Mouse (Mus musculus) cortical plate, adult 2 months (tissue): ENCODE results near the gene Pcsk7. TPM values are rescaled to one million over a fixed set of nuclear protein-coding genes. Genes with fewer than 3 reads are reported as not detected.

Experiments used
- H3K27ac ChIP-seq: fragments of 200-500 bp; 2 replicates; pipeline ENCODE4 v1.5.1; 2012; ENCODE audit warnings: low read length, control low read depth, inconsistent platforms; ENCODE audit not compliant: insufficient read depth
- H3K4me1 ChIP-seq: fragments of 200-500 bp; 2 replicates; pipeline ENCODE4 v1.6.1; 2011; ENCODE audit warnings: low read length; ENCODE audit not compliant: control insufficient read depth, insufficient read depth
- H3K4me3 ChIP-seq: fragments of 200-500 bp; 2 replicates; pipeline ENCODE4 v1.5.1; 2011; ENCODE audit warnings: mild to moderate bottlenecking, low read length, control low read depth; ENCODE audit not compliant: insufficient read depth
- CTCF ChIP-seq: fragments of 200-500 bp; IDR thresholded peaks from 2 replicates; pipeline ENCODE4 v1.5.1; 2011; ENCODE audit warnings: mild to moderate bottlenecking, control low read depth, low read length; ENCODE audit not compliant: insufficient read depth; ENCODE audit errors: extremely low read depth
- POLR2A ChIP-seq: fragments of 200-500 bp; IDR thresholded peaks from 2 replicates; pipeline ENCODE4 v1.6.1; 2011; ENCODE audit warnings: mild to moderate bottlenecking, low read length, control low read depth; ENCODE audit not compliant: insufficient read depth; ENCODE audit errors: extremely low read depth
- polyA plus RNA-seq: library from polyadenylated mRNA; depleted of rRNA; stranded (reverse); fragments of >200 nt; gene quantifications from 2 replicates; pipeline ENCODE4 v1.2.3, GENCODE M21; 2012; rRNA removed

Gene Pcsk7
- polyA plus RNA-seq = 28.2 and 30.5 TPM in 2 replicates

DNA sequence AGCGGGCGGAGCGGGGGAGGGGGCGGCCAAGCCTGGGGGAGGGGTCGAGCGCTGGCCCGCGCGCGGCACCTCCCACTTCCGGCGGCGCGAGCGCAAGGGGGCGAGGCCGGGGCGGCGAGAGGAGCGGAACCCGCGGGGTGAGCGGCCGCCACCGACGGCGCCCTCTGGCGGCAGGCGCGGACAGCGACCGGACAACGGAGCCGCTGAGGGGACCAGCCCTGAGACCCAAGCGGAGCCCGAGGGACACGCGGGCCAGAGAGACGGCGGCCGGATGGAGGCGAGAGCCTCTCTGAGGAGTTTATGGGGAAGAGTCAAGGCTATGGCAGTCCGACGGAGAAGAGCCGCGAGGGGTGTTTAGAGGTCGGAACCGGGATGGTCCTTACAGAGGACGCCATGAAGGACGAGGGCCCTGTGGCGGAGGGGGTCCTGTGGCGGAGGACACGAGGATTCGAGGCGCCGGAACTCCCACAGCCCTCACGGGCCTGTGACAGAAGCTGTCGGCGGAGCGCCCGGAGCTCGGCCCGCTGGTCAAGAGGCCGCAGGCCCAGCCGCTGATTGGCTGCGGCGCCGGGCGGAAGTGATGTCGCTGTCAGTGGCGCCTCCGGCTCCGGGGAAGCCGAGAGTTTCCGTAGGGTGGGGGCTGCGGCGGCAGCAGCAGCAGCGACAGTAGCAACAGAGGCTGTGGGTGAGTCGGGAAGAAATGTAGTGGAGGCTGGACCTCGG, at the start of gene Pcsk7, which contains the start of gene Rnf214:
Gene Pcsk7 (plus strand): TSS at position 143 of the 723 bp plus-strand sequence.
Gene Rnf214 (minus strand): TSS at position 557 of the 723 bp plus-strand sequence.
- Histone ChIP-seq H3K4me1 (peaks cover 4% of the 10 kb centered on the region), H3K27ac (peak within 1 kb of the TSS; percentile 100), H3K4me3 (peak within 1 kb of the TSS; percentile 82)
- TF ChIP-seq CTCF = peak; percentile 47
- TF ChIP-seq POLR2A = peak; percentile 75

DNA sequence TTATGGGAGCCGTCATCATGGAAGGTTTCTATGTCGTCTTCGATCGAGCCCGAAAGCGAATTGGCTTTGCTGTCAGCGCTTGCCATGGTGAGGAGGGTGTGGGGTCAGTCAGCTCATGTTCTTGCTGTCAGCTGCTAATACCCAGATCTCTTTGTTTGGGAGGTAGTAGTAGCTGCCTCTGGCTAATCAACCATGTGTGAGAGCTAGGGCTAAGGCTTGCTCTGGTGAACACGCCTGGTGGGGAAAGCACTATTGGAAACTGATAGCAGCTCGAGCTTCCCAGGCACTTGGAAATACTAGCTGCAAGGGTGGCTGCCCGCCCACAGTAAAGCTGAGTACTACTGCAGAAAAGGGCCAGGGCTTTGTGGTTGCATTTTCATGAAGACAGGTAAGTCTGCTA, 46.9 kb upstream of the Pcsk7 start:
- Histone ChIP-seq H3K4me1 (no peaks in the 10 kb centered on the region), H3K4me3 (no peak overlapping the region), H3K27ac (no peak overlapping the region)
- no peak for TF ChIP-seq CTCF
- TF ChIP-seq POLR2A = no peak

DNA sequence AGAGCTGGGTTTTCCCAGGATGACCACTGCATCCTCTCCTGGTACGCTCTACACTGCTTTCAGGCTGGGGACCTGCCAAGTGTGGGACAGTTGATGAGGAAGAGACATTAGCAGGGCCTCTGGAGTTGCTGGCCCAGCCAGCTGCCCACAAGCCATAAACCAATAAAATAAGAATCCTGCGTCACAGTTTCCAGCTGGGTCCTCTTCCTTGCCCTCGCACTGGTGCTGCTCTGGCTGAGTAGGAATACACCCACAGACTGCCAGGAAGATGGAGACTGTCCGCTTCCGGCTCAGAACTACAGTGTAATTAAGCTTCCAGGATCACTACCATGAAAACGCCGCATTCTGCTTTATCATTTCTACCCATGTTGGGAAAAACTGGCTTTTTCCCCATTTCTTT, 44.5 kb upstream of the Pcsk7 start:
- H3K4me3 ChIP-seq = no peak overlapping the region
- H3K4me1 ChIP-seq = no peaks in the 10 kb centered on the region
- 0 out of 2 replicates have a peak overlapping the region, but pooled peaks have one; percentile 7 for H3K27ac ChIP-seq
- TF ChIP-seq POLR2A (no peak), CTCF (no peak)

DNA sequence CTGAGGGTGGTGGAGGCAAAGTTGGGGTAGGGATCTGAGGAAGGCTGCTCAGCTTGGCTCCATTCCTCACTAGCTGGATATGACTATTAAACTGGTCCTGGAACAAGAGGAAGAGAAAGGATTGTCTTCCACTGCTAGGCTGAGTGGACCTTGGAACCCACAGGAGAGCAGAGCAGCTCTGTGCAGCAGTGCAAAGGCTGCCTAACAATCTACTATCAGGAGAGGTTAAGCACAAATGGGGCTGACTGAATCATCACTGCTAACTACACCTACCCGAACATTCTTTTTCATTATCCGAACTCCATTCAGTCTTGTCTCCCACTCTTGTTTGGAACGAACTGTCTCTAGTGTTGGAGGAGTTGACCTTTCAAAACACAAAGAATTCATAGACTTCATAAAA, 37.1 kb upstream of the Pcsk7 start:
- Histone ChIP-seq H3K4me1 (no peaks in the 10 kb centered on the region), H3K27ac (no peak overlapping the region), H3K4me3 (no peak overlapping the region)
- TF ChIP-seq CTCF = no peak
- TF ChIP-seq POLR2A = no peak

DNA sequence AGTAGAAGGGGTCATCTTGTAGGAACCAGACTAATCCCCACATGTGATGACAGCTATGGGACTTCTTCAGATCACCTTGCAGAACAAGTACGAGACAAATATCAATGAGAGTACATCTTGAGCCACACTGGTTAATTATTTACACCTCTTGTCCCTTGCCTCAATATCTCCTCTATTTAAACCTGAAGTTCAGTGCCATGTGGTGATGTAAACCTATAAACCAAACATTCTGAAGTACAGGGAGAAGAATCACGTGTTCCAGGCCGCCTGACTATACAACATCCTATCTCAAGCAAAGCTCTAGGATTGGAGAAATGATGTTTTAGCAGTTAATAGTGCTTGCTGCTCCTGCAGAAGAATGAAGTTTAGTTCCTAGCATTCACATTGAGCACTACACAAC, 36.0 kb upstream of the Pcsk7 start:
- Histone ChIP-seq H3K4me3 (no peak overlapping the region), H3K4me1 (no peaks in the 10 kb centered on the region), H3K27ac (no peak overlapping the region)
- no peak for TF ChIP-seq POLR2A
- TF ChIP-seq CTCF = no peak

DNA sequence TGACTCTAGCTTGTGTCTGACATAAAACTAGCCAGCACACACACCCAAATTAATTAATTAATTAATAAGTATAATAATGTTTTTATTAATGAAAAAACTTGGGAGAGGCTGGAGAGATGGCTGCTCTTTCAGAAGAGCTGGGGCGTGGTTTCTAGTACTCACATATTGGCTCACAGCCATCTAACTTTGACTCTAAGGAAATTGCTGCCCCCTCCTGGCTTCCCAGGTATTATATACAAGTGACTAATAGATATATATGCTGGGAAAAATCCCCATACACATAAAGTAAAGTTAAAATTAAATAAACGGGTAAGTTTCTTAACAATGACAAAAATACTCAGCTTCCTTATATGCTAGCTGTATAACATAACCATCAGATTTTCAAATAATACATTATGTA, 28.4 kb upstream of the Pcsk7 start:
- Histone ChIP-seq H3K27ac (no peak overlapping the region), H3K4me1 (no peaks in the 10 kb centered on the region; the same call in 1 of the 2 replicates), H3K4me3 (no peak overlapping the region)
- TF ChIP-seq CTCF (no peak), POLR2A (no peak)

DNA sequence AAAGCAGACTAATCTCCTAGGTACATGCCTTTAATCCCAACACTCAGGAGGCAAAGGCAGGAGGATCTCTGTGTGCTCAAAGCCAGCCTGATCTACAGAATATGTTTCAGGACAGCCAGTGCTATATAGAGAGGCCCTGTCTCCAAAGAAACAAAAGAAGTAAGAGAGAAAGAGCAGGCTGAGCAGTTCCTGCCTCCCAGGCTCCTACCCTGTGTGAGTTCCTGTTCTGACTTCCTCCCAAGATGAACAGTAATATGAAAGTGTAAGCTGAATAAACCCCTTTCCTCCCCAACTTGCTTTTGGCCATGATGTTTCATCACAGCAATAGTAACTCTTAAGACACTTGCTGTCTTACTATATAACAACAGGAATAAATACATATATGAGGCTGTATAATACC, 12.6 kb upstream of the Pcsk7 start:
- Histone ChIP-seq H3K4me1 (no peaks in the 10 kb centered on the region), H3K27ac (no peak overlapping the region), H3K4me3 (no peak overlapping the region)
- TF ChIP-seq POLR2A (no peak), CTCF (no peak)

DNA sequence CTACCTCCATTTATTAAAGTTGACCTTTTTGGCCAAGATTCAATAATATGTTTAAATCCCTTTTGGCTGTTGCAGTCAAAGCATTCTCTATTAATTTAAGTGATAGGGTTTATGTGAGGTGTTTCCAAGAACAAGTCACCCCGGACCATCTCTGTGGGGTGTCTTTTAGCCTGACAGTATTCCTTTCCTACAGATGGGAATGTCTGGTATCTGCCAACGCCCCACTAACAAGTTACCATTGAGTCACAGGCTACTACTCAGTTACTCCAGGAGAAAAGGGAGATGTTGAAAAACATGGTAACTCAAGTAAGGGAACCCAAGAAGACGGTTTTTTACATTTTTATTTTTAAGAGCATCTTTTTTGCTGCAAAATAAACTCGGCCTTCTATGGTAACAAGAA, 1.1 kb upstream of the Pcsk7 start:
- TF ChIP-seq CTCF = no peak
- TF ChIP-seq POLR2A = no peak
- no peak overlapping the region for H3K27ac ChIP-seq
- peaks cover 4% of the 10 kb centered on the region for H3K4me1 ChIP-seq
- peak overlapping the region; percentile 82; the same call in 1 of the 2 replicates for H3K4me3 ChIP-seq

DNA sequence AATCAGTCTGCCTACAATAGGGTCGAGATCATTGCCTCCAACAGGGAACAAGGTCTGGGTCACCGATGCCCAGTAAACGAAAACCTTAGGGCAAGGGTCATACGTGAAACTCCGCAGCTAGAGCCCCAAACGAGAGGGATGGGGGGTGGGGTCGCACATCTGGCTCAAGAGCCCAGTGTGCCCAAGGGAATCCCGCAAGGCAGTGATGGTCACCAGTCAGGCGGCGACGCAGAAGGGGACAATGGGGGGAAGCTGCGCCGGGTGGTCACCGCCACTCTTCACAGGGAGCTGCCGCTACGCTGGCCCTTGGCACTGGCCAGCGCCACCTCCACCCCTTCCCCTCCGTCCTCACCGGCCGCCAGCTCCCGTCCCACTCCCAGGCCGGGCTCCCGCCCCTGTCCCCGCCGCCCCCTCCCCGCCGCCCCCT, 473 bp upstream of the Pcsk7 start:
- no peak overlapping the region for H3K27ac ChIP-seq
- H3K4me3 ChIP-seq = peak overlapping the region; percentile 82
- no peak for TF ChIP-seq POLR2A
- TF ChIP-seq CTCF = no peak
- H3K4me1 ChIP-seq = peaks cover 4% of the 10 kb centered on the region

DNA sequence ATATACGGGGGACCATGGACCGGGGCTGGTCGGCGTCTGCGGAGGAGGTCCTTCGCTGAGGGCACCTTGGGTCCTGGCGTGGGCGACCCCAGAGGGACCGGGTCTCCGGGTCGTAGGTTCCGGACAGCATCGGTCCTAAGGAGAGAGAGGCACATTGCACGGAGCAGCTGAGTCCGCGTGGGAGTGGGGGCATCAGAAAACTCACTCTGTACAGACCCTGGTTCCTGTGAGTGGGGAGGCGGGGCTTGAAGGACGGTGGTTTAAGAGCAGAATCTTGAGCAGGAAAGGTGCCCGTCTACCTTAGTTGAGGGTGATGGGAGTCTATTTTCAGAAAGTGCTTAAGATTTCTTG, 756 bp downstream of the Pcsk7 start:
- Histone ChIP-seq H3K27ac (peak overlapping the region; percentile 100), H3K4me1 (peaks cover 4% of the 10 kb centered on the region), H3K4me3 (peak overlapping the region; percentile 82)
- TF ChIP-seq CTCF = no peak
- no peak for TF ChIP-seq POLR2A

DNA sequence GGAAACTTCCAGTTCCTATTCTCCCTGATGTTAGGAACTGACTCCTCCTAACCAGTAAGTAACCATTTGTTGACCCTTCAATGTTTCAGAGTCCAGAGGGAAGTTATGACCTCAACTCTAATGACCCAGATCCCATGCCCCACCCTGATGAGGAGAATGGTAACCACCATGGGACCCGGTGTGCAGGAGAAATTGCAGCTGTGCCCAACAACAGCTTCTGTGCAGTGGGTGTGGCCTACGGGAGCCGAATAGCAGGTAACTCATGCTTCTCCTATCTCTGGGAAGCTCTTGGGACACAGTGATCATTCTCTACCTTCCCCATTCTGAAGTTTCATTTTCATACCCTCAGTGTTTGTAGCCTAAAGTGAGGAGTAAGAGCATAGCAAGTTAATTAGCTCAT, 4.7 kb downstream of the Pcsk7 start:
- Histone ChIP-seq H3K4me3 (no peak overlapping the region), H3K4me1 (peaks cover 4% of the 10 kb centered on the region), H3K27ac (no peak overlapping the region)
- TF ChIP-seq CTCF = no peak
